Mouse (Mus musculus): ENCODE results near the gene Tssk1.

Gene Tssk1

DNA sequence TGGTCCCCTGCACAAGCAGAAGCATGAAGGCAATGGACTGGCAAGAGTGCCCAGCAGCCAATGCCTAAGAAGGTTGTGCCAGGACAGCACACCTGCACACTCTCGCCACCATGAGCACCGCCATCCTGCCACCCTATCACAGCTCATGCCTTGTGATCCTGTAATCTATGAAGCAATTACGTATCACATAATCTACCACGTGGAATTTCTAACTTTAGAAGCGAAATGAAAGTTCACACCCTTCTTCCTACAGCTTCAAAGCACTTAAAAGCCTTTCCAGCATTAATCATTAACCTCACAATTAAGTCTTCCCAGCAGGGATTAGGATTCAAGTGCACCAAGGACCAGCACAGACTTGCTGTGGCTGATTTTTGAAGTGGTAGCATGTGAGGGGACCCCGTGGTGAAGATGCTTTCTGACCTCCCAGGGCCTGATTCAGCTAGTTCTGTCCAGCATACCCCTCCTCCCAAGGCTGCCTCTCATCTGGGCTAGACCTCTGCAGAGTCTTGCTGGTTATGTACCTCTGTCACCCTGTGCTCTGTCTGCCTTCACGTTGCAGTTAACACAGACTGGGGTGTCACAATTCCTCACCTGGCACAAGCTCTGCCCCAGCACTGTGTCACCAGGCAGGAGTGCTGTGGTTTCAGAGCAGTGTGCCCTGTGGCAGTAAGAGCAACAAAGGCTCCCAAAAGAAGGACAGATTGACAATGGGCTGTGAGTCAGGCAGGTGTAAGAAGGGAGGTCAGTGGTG is 51.2 kb downstream of the Tssk1 start:
- DNase-seq (ENCODE audit: low spot score in 2 of 2), result no peak
